Mouse (Mus musculus): ENCODE results near the gene Patj. TPM values are rescaled to one million over a fixed set of nuclear protein-coding genes. Genes with fewer than 3 reads are reported as not detected.

The Patj gene
- total RNA-seq, 2 experiments from 2014 or later, result 5.9 to 10.2 TPM

Small RNA genes within 50 kb of the gene (microRNA-seq; reads per million reads assigned to microRNA genes)
- gene Gm22625 (0 reads per million in 2 experiments), gene Gm26154 (0 reads per million in 2 experiments)

Other genes starting within 250 kb of the Patj start
- 10 to 100 TPM; 39.3 to 43.9 TPM for gene Tm2d1, start 12.5 kb upstream of the Patj start, total RNA-seq (2021)

Data from layer of hippocampus, postnatal 25 days (tissue).